Mouse (Mus musculus): Measurements from ENCODE around the gene Brd2. TPM values are rescaled to one million over a fixed set of nuclear protein-coding genes. Genes with fewer than 3 reads are reported as not detected.

Brd2 gene
- polyA plus RNA-seq (2017; shearing (Covaris generic)) = 109 TPM

DNA sequence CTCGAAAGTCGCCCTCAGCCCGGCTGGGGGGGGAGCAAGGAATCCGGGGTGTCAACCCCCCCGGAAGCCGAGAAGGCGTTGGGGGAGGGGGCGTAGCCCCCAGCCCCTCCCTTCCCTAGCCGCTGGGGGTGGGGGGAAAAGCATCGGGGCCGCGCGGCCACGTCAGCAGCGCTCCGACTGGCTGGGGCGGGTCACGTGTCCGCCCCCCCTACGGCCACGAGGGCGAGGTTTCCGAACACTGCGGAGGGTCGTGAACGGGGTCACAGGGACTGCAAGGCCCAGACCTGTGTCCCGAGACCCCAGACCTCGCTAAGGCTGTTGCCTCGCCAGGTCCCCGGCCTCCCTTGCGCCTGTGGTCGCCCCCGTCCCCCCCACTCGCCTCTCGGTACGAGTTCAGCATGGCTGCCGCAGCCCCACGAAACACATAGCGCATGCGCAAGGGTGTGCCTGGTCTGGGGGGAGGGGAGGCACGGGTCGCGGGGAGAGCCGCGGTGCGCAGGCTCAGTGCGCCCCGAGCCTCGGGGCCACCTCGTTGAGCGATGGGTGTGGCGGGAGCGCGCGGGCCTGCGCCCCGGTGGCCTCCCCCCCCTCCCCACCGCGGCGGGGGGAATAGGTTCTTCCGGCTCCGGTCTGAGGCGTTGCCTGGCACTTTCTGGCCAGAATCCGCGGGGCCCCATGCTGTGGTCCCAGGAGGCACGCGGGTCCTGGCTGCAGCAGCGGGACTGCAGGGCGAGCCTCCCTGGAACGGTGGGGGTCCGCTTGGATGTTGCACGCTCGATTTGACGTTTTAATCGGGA lies at the start of gene Brd2:
Gene Brd2, minus strand, starts transcription at position 447 of the 797 bp plus-strand sequence.

DNA sequence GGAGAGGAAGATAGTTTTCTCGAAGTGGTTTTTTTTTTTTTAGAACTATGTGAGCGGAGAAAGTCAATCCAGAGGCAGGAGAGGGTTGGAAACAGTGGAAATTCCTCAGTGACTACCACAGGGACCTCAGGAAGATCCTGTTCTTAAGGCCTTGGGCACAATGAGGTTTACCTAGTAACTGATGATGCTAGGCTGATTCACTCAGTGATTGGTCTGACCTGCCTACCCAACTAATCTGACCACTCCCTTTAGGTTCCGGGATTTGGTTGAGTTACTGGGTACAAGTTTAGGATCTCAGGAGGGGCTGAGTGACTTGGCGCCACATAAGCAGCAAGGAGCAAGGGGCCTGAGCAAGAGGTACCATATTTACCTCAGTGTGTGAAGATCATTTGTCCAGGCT lies 30.5 kb upstream of the Brd2 start, which contains the start of gene H2-DMb1:
Gene H2-DMb1, plus strand, starts transcription at position 150 of the 400 bp plus-strand sequence.

GRCm38 (mm10) chr17:34143033-34143432 lies 20.6 kb upstream of the Brd2 start, which contains the start of gene H2-DMb2:
TSS of gene H2-DMb2 (plus strand) at chr17:34143307.

GRCm38 (mm10) chr17:34119249-34120179 lies 2.9 kb downstream of the Brd2 start, which contains the start of gene H2-DMa:
TSS of gene H2-DMa (plus strand) at chr17:34119541.

DNA sequence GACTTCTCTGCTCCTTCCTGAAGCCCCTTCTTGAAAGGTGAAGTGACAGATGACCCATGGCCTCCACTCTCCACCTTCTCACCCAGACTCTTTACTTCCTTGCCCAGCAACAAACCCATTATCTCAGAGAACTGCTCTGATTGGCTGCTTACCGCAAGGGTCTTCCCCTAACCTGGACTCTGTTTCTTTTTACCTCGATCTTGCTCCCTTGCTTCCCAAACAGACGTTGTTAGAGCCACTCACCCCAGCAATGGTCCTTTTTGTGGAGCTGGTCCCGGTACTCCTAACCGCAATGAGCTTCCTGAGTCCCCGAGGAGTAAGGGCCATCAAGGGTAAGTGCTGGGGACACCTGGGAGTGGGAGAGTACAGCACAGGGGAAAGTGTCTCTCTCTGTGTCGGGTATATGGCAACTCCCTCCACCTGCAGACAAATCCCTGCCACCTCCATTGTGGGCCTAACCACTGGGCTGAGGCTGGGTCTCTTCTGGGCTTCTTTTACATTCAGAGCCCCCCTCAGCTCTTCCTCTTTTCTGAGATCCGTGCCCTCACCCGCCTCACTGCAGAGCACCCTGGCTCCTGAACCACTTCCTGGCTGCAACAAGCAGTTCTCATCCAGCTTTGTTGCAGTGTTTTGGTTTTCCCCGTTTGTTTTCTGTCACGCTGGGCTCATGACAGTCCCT lies 30.1 kb downstream of the Brd2 start, which contains the start of gene H2-Oa:
Gene H2-Oa, plus strand, starts transcription at position 144 of the 679 bp plus-strand sequence.

Other genes with a start within 250 kb of the Brd2 start
- not detected for gene Gm7029, start 248.8 kb downstream of the Brd2 start, polyA plus RNA-seq (2017; shearing (Covaris generic))
- gene Kifc1, start 232.0 kb downstream of the Brd2 start, polyA plus RNA-seq (2017; shearing (Covaris generic)) = 5.5 TPM
- gene Platr17, start 217.5 kb downstream of the Brd2 start, polyA plus RNA-seq (2017; shearing (Covaris generic)) = 4.0 TPM
- gene Daxx, start 213.2 kb downstream of the Brd2 start, polyA plus RNA-seq (2017; shearing (Covaris generic)) = 143 TPM
- 701 TPM for gene Tapbp, start 206.7 kb downstream of the Brd2 start, polyA plus RNA-seq (2017; shearing (Covaris generic))
- 23.0 TPM for gene Zbtb22, start 206.7 kb downstream of the Brd2 start, polyA plus RNA-seq (2017; shearing (Covaris generic))
- 107 TPM for gene Rgl2, start 193.1 kb downstream of the Brd2 start, polyA plus RNA-seq (2017; shearing (Covaris generic))
- 152 TPM for gene Pfdn6, start 182.3 kb downstream of the Brd2 start, polyA plus RNA-seq (2017; shearing (Covaris generic))
- 76.0 TPM for gene Wdr46, start 182.0 kb downstream of the Brd2 start, polyA plus RNA-seq (2017; shearing (Covaris generic))
- gene B3galt4, start 171.1 kb downstream of the Brd2 start, polyA plus RNA-seq (2017; shearing (Covaris generic)) = 46.4 TPM
- 90.1 TPM for gene Vps52, start 166.8 kb downstream of the Brd2 start, polyA plus RNA-seq (2017; shearing (Covaris generic))
- gene Rps18, start 166.6 kb downstream of the Brd2 start, polyA plus RNA-seq (2017; shearing (Covaris generic)) = 3,509 TPM
- gene H2-K1, start 122.3 kb downstream of the Brd2 start, polyA plus RNA-seq (2017; shearing (Covaris generic)) = 12,738 TPM
- 15.2 TPM for gene Ring1, start 98.0 kb downstream of the Brd2 start, polyA plus RNA-seq (2017; shearing (Covaris generic))
- gene H2-Ke6, start 94.6 kb downstream of the Brd2 start, polyA plus RNA-seq (2017; shearing (Covaris generic)) = 37.9 TPM
- gene Slc39a7, start 91.0 kb downstream of the Brd2 start, polyA plus RNA-seq (2017; shearing (Covaris generic)) = 157 TPM
- 23.4 TPM for gene Rxrb, start 90.8 kb downstream of the Brd2 start, polyA plus RNA-seq (2017; shearing (Covaris generic))
- 2.1 TPM for gene Col11a2, start 83.2 kb downstream of the Brd2 start, polyA plus RNA-seq (2017; shearing (Covaris generic))
- gene H2-Oa, start 30.3 kb downstream of the Brd2 start, polyA plus RNA-seq (2017; shearing (Covaris generic)) = 37.0 TPM
- gene H2-DMa, start 3.1 kb downstream of the Brd2 start, polyA plus RNA-seq (2017; shearing (Covaris generic)) = 119 TPM
- gene H2-DMb2, start 20.7 kb upstream of the Brd2 start, polyA plus RNA-seq (2017; shearing (Covaris generic)) = 5.8 TPM
- 1.5 TPM for gene H2-DMb1, start 30.4 kb upstream of the Brd2 start, polyA plus RNA-seq (2017; shearing (Covaris generic))
- 423 TPM for gene Tap1, start 64.9 kb upstream of the Brd2 start, polyA plus RNA-seq (2017; shearing (Covaris generic))
- 573 TPM for gene Psmb9, start 65.1 kb upstream of the Brd2 start, polyA plus RNA-seq (2017; shearing (Covaris generic))
- gene Psmb8, start 75.1 kb upstream of the Brd2 start, polyA plus RNA-seq (2017; shearing (Covaris generic)) = 1,461 TPM
- gene Tap2, start 80.9 kb upstream of the Brd2 start, polyA plus RNA-seq (2017; shearing (Covaris generic)) = 432 TPM
- 94.0 TPM for gene H2-Ob, start 116.3 kb upstream of the Brd2 start, polyA plus RNA-seq (2017; shearing (Covaris generic))
- gene H2-Ab1, start 135.1 kb upstream of the Brd2 start, polyA plus RNA-seq (2017; shearing (Covaris generic)) = 19.6 TPM
- gene H2-Aa, start 165.2 kb upstream of the Brd2 start, polyA plus RNA-seq (2017; shearing (Covaris generic)) = 15.2 TPM
- gene H2-Eb1, start 183.2 kb upstream of the Brd2 start, polyA plus RNA-seq (2017; shearing (Covaris generic)) = 10.9 TPM
- gene H2-Eb2, start 203.0 kb upstream of the Brd2 start, polyA plus RNA-seq (2017; shearing (Covaris generic)) = 0.07 TPM
- 0.46 TPM for gene Btnl2, start 232.2 kb upstream of the Brd2 start, polyA plus RNA-seq (2017; shearing (Covaris generic))